Mouse (Mus musculus) midbrain, postnatal 0 days (tissue): ENCODE results near the gene A130010J15Rik. TPM values are rescaled to one million over a fixed set of nuclear protein-coding genes. Genes with fewer than 3 reads are reported as not detected.

ENCODE experiments used
- ATAC-seq: fragments of 200-750 bp; cut with Nextera tagmentation; 2 replicates; pipeline ENCODE4 v1.8.0; 2017; ENCODE audit warnings: moderate number of reproducible peaks, mild to moderate bottlenecking, moderate TSS enrichment, moderate library complexity; ENCODE audit not compliant: low FRiP score
- DNase-seq: peaks from one replicate; pipeline ENCODE4 v3.0.0-alpha.2; 2015; ENCODE audit warnings: low spot score
- H3K27ac ChIP-seq: fragments of 300-500 bp; sonication (generic); 2 replicates; pipeline ENCODE4 v1.5.1; 2014; ENCODE audit warnings: low read depth, mild to moderate bottlenecking, low read length, mixed read lengths
- H3K27me3 ChIP-seq: fragments of 300-500 bp; sonication (generic); 2 replicates; pipeline ENCODE4 v1.6.1; 2014; ENCODE audit warnings: low read length, control low read depth, mixed read lengths; ENCODE audit not compliant: insufficient read depth
- H3K36me3 ChIP-seq: fragments of 300-500 bp; sonication (generic); 2 replicates; pipeline ENCODE4 v1.6.1; 2014; ENCODE audit warnings: low read length, control low read depth, mixed read lengths; ENCODE audit not compliant: insufficient read depth
- H3K4me1 ChIP-seq: fragments of 300-500 bp; sonication (generic); 2 replicates; pipeline ENCODE4 v1.6.1; 2014; ENCODE audit warnings: mild to moderate bottlenecking, control low read depth, antibody characterized with exemption, low read length, mixed read lengths; ENCODE audit not compliant: insufficient read depth
- H3K4me2 ChIP-seq: fragments of 300-500 bp; sonication (generic); 2 replicates; pipeline ENCODE4 v1.6.1; 2014; ENCODE audit warnings: low read depth, mild to moderate bottlenecking, low read length, mixed read lengths; ENCODE audit not compliant: poor library complexity, severe bottlenecking
- H3K4me3 ChIP-seq: fragments of 300-500 bp; sonication (generic); 2 replicates; pipeline ENCODE4 v1.5.1; 2014; ENCODE audit warnings: low read depth, mild to moderate bottlenecking, low read length, moderate library complexity
- H3K9ac ChIP-seq: fragments of 300-500 bp; sonication (generic); replicated peaks from 2 replicates; pipeline ENCODE4 v1.6.1; 2014; ENCODE audit warnings: mild to moderate bottlenecking, low read length, moderate library complexity, mixed read lengths; ENCODE audit not compliant: poor library complexity, severe bottlenecking
- H3K9me3 ChIP-seq: fragments of 300-500 bp; sonication (generic); 2 replicates; pipeline ENCODE4 v1.6.1; 2016; ENCODE audit warnings: low read length, control low read depth
- CTCF ChIP-seq: IDR thresholded peaks from 2 replicates; pipeline ENCODE4 v1.5.1; 2016; ENCODE audit warnings: antibody characterized with exemption, mild to moderate bottlenecking
- WGBS: fragments of 180-500 bp; shearing (Covaris S2); extraction: QIAGEN DNeasy Blood & Tissue Kit; methylation state at CpG from one replicate; pipeline ENCODE4 v1.1.7; 2014; 5-methylcytosine and 5-hydroxymethylcytosine counted together
- polyA plus RNA-seq: library from polyadenylated mRNA; unstranded; fragments of >200 nt; fragmentation: Nextera tagmentation; extraction: Ambion mirVana; gene quantifications from 2 replicates; pipeline ENCODE4 v1.2.1, GENCODE M21; 2015
- total RNA-seq: library from RNA; depleted of rRNA; stranded (reverse); fragments of >200 nt; gene quantifications from 2 replicates; pipeline ENCODE4 v1.2.3, GENCODE M21; 2014

A130010J15Rik gene
- total and polyA plus RNA-seq, 2 experiments from 2014 or later = 10.0 to 10.5 TPM

DNA sequence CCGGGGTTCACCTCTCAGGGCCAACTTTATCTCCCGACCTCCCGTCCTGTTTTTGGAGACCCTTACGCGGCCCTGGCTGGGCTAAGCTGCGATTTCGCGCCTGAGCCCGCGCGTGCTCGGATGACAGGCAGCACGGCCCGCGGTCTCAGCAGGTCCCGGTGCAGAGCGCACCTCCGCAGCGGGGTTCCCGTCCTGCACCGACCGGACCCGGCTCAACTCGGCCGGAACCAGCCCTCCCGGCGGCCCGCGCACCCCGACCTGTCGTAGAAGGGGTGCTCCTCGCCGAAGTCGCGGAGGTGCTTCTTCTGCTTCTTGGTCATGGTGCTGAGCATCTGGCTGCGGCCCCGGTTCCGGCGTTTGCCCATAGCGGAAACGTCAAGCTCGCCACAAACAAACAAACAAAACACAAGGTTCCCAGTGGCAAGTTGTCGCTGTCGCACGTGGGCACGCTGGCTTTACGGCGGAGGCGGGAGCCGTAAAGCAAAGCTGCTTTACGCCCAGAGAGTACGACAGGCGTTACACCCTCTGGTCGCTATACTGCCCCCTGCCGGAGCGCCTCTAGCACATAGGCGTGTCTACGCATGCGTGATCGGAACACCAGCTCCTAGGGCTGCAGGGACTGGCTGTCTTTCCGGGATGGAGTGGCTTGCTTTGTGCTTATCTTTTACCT, 37.9 kb upstream of the A130010J15Rik start, which contains the start of gene Diexf:
TSS of gene Diexf (minus strand) at position 487 of the 670 bp plus-strand sequence.
- under 1% methylated on average over 61 of the region's 61 CpGs for WGBS
- ATAC-seq = peak; percentile 92
- peak; percentile 98 for TF ChIP-seq CTCF
- Histone ChIP-seq H3K36me3 (peaks cover 11% of the 10 kb centered on the region), H3K27me3 (no peaks in the 10 kb centered on the region), H3K27ac (peak within 1 kb of the TSS; percentile 77), H3K9ac (peak within 1 kb of the TSS; percentile 76), H3K4me1 (0 out of 2 replicates have a peak, but pooled peaks cover 3% of the 10 kb centered on the region), H3K4me3 (peak within 1 kb of the TSS; percentile 90), H3K4me2 (peak within 1 kb of the TSS; percentile 57), H3K9me3 (no peaks in the 10 kb centered on the region)
- peak; percentile 99 for DNase-seq

DNA sequence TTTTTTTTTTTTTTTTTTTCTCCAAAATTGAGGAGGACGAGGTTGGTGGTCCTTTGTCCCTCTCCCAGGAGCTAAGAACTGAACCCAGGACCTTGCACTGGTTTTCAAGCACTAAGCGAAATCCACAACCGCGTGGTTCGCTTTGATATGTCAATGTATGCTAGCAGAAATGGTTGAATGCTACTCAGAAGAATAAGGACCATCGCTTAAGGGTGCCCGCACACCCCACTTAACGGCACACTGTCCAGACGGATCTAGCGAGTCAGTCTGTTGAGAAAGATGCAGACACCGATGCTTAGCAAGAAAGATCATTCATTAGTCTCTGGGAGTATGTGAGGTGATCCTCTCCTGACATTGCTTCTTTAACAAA, 37.4 kb upstream of the A130010J15Rik start:
- peaks cover 11% of the 10 kb centered on the region for H3K36me3 ChIP-seq
- H3K27me3 ChIP-seq = no peaks in the 10 kb centered on the region
- 22% methylated on average over 11 of the region's 11 CpGs for WGBS
- peak overlapping the region; percentile 77 for H3K27ac ChIP-seq
- peak overlapping the region; percentile 34 for H3K9ac ChIP-seq
- peak; percentile 68 for ATAC-seq
- H3K4me1 ChIP-seq = 0 out of 2 replicates have a peak, but pooled peaks cover 3% of the 10 kb centered on the region
- no peak for TF ChIP-seq CTCF
- peak overlapping the region; percentile 38 for H3K4me2 ChIP-seq
- DNase-seq = no peak
- no peaks in the 10 kb centered on the region for H3K9me3 ChIP-seq
- H3K4me3 ChIP-seq = peak overlapping the region; percentile 90

DNA sequence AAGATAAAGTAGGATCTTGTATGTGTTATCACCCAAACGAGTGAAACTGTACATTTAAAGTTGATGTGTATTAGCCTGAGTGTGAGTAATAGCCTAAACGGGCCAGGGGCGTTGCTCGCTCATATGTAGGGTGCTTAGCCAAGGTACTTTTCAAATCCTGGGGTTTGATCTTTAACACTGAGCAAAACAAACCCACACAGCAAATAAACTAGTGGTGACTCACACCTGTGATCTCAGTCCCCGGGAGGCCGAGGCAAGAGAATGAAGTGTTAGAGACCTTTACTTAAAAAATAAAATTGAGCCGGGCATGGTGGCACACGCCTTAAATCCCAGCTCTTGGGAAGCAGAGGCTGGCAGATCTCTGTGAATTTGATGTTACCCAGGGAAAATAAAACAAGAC, 37.0 kb upstream of the A130010J15Rik start:
- peak overlapping the region; percentile 77 for H3K27ac ChIP-seq
- no peaks in the 10 kb centered on the region for H3K9me3 ChIP-seq
- H3K9ac ChIP-seq = peak overlapping the region; percentile 34; the same call in 1 of the 2 replicates
- 84% methylated on average over 8 of the region's 8 CpGs for whole genome bisulfite sequencing
- H3K36me3 ChIP-seq = peaks cover 11% of the 10 kb centered on the region
- no peak for TF ChIP-seq CTCF
- H3K4me2 ChIP-seq = peak overlapping the region; percentile 38
- H3K27me3 ChIP-seq = no peaks in the 10 kb centered on the region
- peak overlapping the region; percentile 90; the same call in 1 of the 2 replicates for H3K4me3 ChIP-seq
- ATAC-seq (no peak), DNase-seq (no peak)
- 0 out of 2 replicates have a peak, but pooled peaks cover 3% of the 10 kb centered on the region for H3K4me1 ChIP-seq

DNA sequence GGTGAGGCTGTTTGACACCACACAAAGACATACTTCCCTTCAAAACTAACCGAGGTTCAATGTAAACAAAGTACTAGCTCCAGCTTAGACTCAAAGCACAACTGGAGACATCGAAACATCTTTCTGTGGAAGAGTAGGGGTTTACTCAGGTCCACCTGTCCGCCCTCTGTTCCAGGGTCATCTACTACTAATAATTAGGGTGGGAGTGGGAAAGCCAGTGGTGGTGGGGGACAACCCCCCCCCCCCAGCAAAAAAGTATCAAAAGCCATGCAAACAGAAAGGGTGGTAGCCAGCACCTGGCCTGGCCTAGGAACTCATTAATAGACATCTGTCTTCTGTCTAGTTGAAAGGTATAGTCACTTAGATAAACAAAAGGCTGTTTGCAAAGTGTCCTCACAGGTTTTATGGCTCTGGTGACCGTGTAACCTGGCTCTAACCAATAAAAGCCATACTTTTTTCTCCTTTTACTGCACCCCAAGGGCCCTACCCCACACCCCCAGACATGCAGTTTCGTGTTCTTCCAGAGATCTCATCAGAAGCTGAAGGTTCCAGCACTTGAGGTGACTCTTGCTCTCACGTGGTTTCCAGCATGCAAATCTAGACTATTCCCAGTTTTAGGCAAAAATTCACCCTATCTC, 36.4 kb upstream of the A130010J15Rik start:
- no peak overlapping the region for H3K4me2 ChIP-seq
- no peaks in the 10 kb centered on the region for H3K27me3 ChIP-seq
- no peaks in the 10 kb centered on the region for H3K9me3 ChIP-seq
- DNase-seq = no peak
- H3K27ac ChIP-seq = no peak overlapping the region
- no peak for ATAC-seq
- H3K36me3 ChIP-seq = peaks cover 11% of the 10 kb centered on the region
- no peak overlapping the region for H3K4me3 ChIP-seq
- H3K9ac ChIP-seq = no peak overlapping the region
- TF ChIP-seq CTCF = no peak
- 0 out of 2 replicates have a peak, but pooled peaks cover 3% of the 10 kb centered on the region for H3K4me1 ChIP-seq
- WGBS = 88% methylated on average over 6 of the region's 6 CpGs

DNA sequence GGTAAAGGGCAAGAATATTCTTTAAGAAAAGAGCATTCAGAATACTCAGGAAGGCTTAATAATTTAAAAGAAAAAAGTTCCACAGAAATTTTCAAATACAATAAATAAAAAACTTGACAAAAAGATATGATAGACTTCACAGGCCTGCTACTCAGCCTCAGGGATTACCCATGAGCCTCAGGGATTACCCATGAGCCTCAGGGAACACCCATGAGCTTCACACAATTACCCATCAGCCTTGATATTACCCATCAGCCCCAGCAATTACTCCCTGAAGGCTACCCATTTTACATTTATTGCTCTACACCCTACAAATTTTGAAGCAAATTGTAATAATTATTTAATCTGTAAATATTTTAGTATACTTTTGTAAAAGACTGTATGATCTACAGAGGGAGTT, 35.5 kb upstream of the A130010J15Rik start:
- no peak for ATAC-seq
- Histone ChIP-seq H3K9me3 (no peaks in the 10 kb centered on the region), H3K27ac (no peak overlapping the region), H3K9ac (no peak overlapping the region), H3K27me3 (no peaks in the 10 kb centered on the region), H3K36me3 (peaks cover 5% of the 10 kb centered on the region), H3K4me1 (0 out of 2 replicates have a peak, but pooled peaks cover 3% of the 10 kb centered on the region), H3K4me2 (no peak overlapping the region), H3K4me3 (no peak overlapping the region)
- no peak for TF ChIP-seq CTCF
- no peak for DNase-seq

DNA sequence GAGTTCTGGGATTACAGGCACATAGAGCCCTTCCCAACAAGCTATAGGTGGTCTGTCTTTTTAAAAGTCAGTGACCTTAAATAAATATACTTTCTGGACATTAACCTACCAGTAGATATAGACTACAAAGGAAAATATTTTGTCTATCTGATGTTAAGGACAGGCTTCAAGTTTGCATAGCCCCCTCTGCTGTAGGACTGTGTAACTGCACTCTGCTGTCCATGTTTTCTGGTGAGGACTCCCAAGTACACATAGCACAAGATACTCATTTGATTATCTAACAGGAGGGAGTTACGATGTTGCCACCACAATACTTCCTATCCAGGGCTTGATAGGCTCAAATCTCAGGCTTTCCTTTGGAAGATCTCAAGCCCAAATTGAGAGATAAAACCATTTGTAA, 34.1 kb upstream of the A130010J15Rik start:
- Histone ChIP-seq H3K4me2 (no peak overlapping the region), H3K4me1 (0 out of 2 replicates have a peak, but pooled peaks cover 3% of the 10 kb centered on the region), H3K9me3 (no peaks in the 10 kb centered on the region), H3K27me3 (no peaks in the 10 kb centered on the region; the same call in 1 of the 2 replicates), H3K4me3 (no peak overlapping the region), H3K36me3 (no peaks in the 10 kb centered on the region), H3K9ac (no peak overlapping the region), H3K27ac (no peak overlapping the region)
- TF ChIP-seq CTCF = peak; percentile 42; the same call in 1 of the 2 replicates
- DNase-seq (no peak), ATAC-seq (no peak)
- WGBS = 88% methylated on average over 1 of the region's 1 CpGs
